Mouse (Mus musculus) heart, adult 2 months (tissue): Measurements from ENCODE around the gene Gdpd4. TPM values are rescaled to one million over a fixed set of nuclear protein-coding genes. Genes with fewer than 3 reads are reported as not detected.

Experiments used
- DNase-seq, 2 experiments: peaks; one replicate each; pipeline ENCODE4 v3.0.0; 2021
- H3K27ac ChIP-seq: fragments of 200-600 bp; 2 replicates; pipeline ENCODE4 v1.8.1; 2022
- H3K27me3 ChIP-seq: fragments of 200-500 bp; 2 replicates; pipeline ENCODE4 v1.6.1; 2012; ENCODE audit warnings: mild to moderate bottlenecking, low read length, inconsistent platforms, mixed read lengths; ENCODE audit not compliant: control insufficient read depth, insufficient read depth
- H3K36me3 ChIP-seq: fragments of 200-500 bp; 2 replicates; pipeline ENCODE4 v1.6.1; 2012; ENCODE audit warnings: low read length, inconsistent platforms; ENCODE audit not compliant: control insufficient read depth, insufficient read depth
- H3K4me1 ChIP-seq: fragments of 200-500 bp; 2 replicates; pipeline ENCODE4 v1.6.1; 2011; ENCODE audit warnings: low read length; ENCODE audit not compliant: control insufficient read depth, insufficient read depth
- H3K4me3 ChIP-seq: fragments of 200-600 bp; 2 replicates; pipeline ENCODE4 v1.8.1; 2022
- H3K79me2 ChIP-seq: fragments of 200-500 bp; replicated peaks from 2 replicates; pipeline ENCODE4 v1.6.1; 2012; ENCODE audit warnings: mild to moderate bottlenecking, inconsistent platforms, low read length, moderate library complexity, mixed read lengths; ENCODE audit not compliant: control insufficient read depth, insufficient read depth
- H3K9ac ChIP-seq: fragments of 200-500 bp; 2 replicates; pipeline ENCODE4 v1.6.1; 2012; ENCODE audit warnings: low read depth, mild to moderate bottlenecking, control low read depth, inconsistent platforms, low read length, mixed read lengths
- CTCF ChIP-seq: fragments of 200-600 bp; IDR thresholded peaks from 2 replicates; pipeline ENCODE4 v1.8.1; 2022; ENCODE audit warnings: antibody characterized with exemption, mild to moderate bottlenecking, moderate library complexity
- EP300 ChIP-seq: fragments of 200-500 bp; IDR thresholded peaks from 2 replicates; pipeline ENCODE4 v1.6.1; 2011; ENCODE audit warnings: low read depth, low read length, control low read depth; ENCODE audit not compliant: insufficient read depth
- POLR2A ChIP-seq: fragments of 200-500 bp; IDR thresholded peaks from 2 replicates; pipeline ENCODE4 v1.6.1; 2011; ENCODE audit warnings: mild to moderate bottlenecking, low read depth, low read length, control low read depth; ENCODE audit not compliant: insufficient read depth
- WGBS: fragments of 180-500 bp; shearing (Covaris S2); methylation state at CpG from one replicate; pipeline ENCODE4 v1.1.7; 2018; 5-methylcytosine and 5-hydroxymethylcytosine counted together
- intact Hi-C: fragments of 180-260 bp; cut with DNase I; formaldehyde crosslinking; loops from one replicate; pipeline ENCODE4 v1.15.1; 2025
- long read RNA-seq: library from polyadenylated mRNA; stranded (forward); transcript quantifications from one replicate; pipeline ENCODE4 v2.0.0, GENCODE M21; 2021
- polyA plus RNA-seq: library from polyadenylated mRNA; depleted of rRNA; stranded (reverse); fragments of >200 nt; gene quantifications from 2 replicates; pipeline ENCODE4 v1.2.3, GENCODE M21; 2012; rRNA removed
- total RNA-seq, 2 experiments: library from RNA; stranded (reverse); gene quantifications; 2 replicates each; pipeline ENCODE4 v1.2.3; 2021

Gene Gdpd4
- total RNA-seq (not detected), polyA plus RNA-seq (not detected in 2 replicates)
- long read RNA-seq: 0 reads

GRCm38 (mm10) chr7:97919742-97920141, at the start of gene Gdpd4:
TSS of gene Gdpd4 (plus strand) at chr7:97919955.
- WGBS: 74% methylated on average over 12 of the region's 12 CpGs
- H3K36me3 ChIP-seq: no peaks in the 10 kb centered on the region
- no peak for DNase-seq
- no peaks in the 10 kb centered on the region for H3K27me3 ChIP-seq
- H3K4me1 ChIP-seq: no peaks in the 10 kb centered on the region
- H3K9ac ChIP-seq: no peak within 1 kb of the TSS
- H3K4me3 ChIP-seq: no peak within 1 kb of the TSS
- H3K79me2 ChIP-seq: no peaks in the 10 kb centered on the region
- intact Hi-C loops: no loop called here
- no peak for TF ChIP-seq CTCF
- no peak for TF ChIP-seq EP300
- TF ChIP-seq POLR2A: no peak
- no peak within 1 kb of the TSS for H3K27ac ChIP-seq

GRCm38 (mm10) chr7:97872396-97872795, 47.4 kb upstream of the Gdpd4 start:
- Histone ChIP-seq H3K79me2 (no peaks in the 10 kb centered on the region), H3K27me3 (no peaks in the 10 kb centered on the region), H3K9ac (no peak overlapping the region), H3K36me3 (no peaks in the 10 kb centered on the region), H3K4me1 (no peaks in the 10 kb centered on the region), H3K27ac (no peak overlapping the region), H3K4me3 (no peak overlapping the region)
- no peak for DNase-seq
- no peak for TF ChIP-seq EP300
- no peak for TF ChIP-seq POLR2A
- no peak for TF ChIP-seq CTCF
- intact Hi-C loops: no loop called here
- WGBS: 92% methylated on average over 4 of the region's 4 CpGs

GRCm38 (mm10) chr7:97873317-97873716, 46.4 kb upstream of the Gdpd4 start:
- Histone ChIP-seq H3K27me3 (no peaks in the 10 kb centered on the region), H3K4me1 (no peaks in the 10 kb centered on the region), H3K27ac (no peak overlapping the region), H3K4me3 (no peak overlapping the region), H3K9ac (no peak overlapping the region), H3K79me2 (no peaks in the 10 kb centered on the region), H3K36me3 (no peaks in the 10 kb centered on the region)
- intact Hi-C loops: no loop called here
- no peak for DNase-seq
- TF ChIP-seq POLR2A (no peak), CTCF (no peak), EP300 (no peak)

- no peaks in the 10 kb centered on the region for H3K79me2 ChIP-seq
- no peak for DNase-seq
- no peak overlapping the region for H3K4me3 ChIP-seq
- H3K27me3 ChIP-seq: no peaks in the 10 kb centered on the region
- intact Hi-C loops: no loop called here
- H3K36me3 ChIP-seq: no peaks in the 10 kb centered on the region
- TF ChIP-seq POLR2A (no peak), CTCF (no peak), EP300 (no peak)
- WGBS: 82% methylated on average over 7 of the region's 7 CpGs
- H3K4me1 ChIP-seq: no peaks in the 10 kb centered on the region
- no peak overlapping the region for H3K9ac ChIP-seq
- H3K27ac ChIP-seq: no peak overlapping the region
Observed at GRCm38 (mm10) chr7:97877846-97878538, 41.8 kb upstream of the Gdpd4 start.

- 28% methylated on average over 3 of the region's 3 CpGs for WGBS
- Histone ChIP-seq H3K79me2 (no peaks in the 10 kb centered on the region), H3K36me3 (no peaks in the 10 kb centered on the region), H3K27me3 (no peaks in the 10 kb centered on the region), H3K4me1 (no peaks in the 10 kb centered on the region), H3K27ac (no peak overlapping the region), H3K9ac (no peak overlapping the region), H3K4me3 (no peak overlapping the region)
- intact Hi-C loops: no loop called here
- no peak for DNase-seq
- TF ChIP-seq CTCF (no peak), POLR2A (no peak), EP300 (no peak)
Observed at GRCm38 (mm10) chr7:97911646-97912045, 8.1 kb upstream of the Gdpd4 start.

GRCm38 (mm10) chr7:97914833-97915516, 4.8 kb upstream of the Gdpd4 start:
- no peak overlapping the region for H3K9ac ChIP-seq

More at GRCm38 (mm10) chr7:97914833-97915516, 4.8 kb upstream of the Gdpd4 start:
- H3K4me1 ChIP-seq: no peaks in the 10 kb centered on the region
- no peak for DNase-seq
- no peaks in the 10 kb centered on the region for H3K27me3 ChIP-seq
- no peak for TF ChIP-seq EP300
- TF ChIP-seq POLR2A: no peak
- TF ChIP-seq CTCF: no peak
- no peak overlapping the region for H3K4me3 ChIP-seq
- intact Hi-C loops: no loop called here
- no peaks in the 10 kb centered on the region for H3K36me3 ChIP-seq
- H3K79me2 ChIP-seq: no peaks in the 10 kb centered on the region
- H3K27ac ChIP-seq: no peak overlapping the region
- WGBS: 36% methylated on average over 2 of the region's 2 CpGs
